18 mouse cellular contexts compared by ENCODE assay signal in the genomic region with DNA sequence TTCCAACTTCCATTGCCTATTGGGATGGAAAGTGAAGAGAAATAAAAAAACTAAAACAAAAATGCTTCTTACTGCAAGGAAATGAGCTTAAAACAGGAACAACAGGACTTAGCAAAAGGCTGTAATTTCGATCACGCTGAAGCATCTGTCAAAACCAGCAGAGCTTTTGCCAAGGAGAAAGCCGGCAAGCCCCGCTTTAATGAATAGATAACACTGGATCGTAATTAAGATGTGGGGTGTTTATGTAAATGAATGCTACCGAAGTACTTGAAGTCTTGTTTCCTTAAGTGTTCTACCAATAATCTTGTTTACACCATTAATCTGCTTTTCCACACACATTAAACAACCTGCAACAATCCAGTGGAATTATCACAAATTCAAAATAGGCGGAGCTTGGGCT. TPM values are rescaled to one million over a fixed set of nuclear protein-coding genes. Genes with fewer than 3 reads are reported as not detected.
DNase-seq lines count a peak whose midpoint lies in the region; ATAC-seq and TF ChIP-seq lines count a peak whose summit lies in the region.
"Had no signal": no experiment of that assay in that cellular context is flagged by ENCODE, and none has a peak within 500 bp of the region (broad histone marks: within the 10 kb centered on the region; RNA-seq: fewer than 3 reads in every experiment).

No protein-coding gene starts in this region.

- no peak overlapping the region for H3K9ac ChIP-seq in forebrain, embryonic 12.5 days
- H3K9ac ChIP-seq in forebrain, embryonic 11.5 days (ENCODE audit: low read length): no peak overlapping the region
- no peak overlapping the region for H3K9ac ChIP-seq in kidney, postnatal 0 days (ENCODE audit: low read depth, low read length)
- no peak overlapping the region for H3K9ac ChIP-seq in kidney, embryonic 14.5 days (ENCODE audit: low read depth, low read length)
- H3K9ac ChIP-seq in neural tube, embryonic 13.5 days: peak overlapping the region; percentile 18; the same call in 1 of the 2 replicates
- H3K9ac ChIP-seq: embryonic facial prominence, embryonic 15.5 days; limb, embryonic 12.5 days; liver, embryonic 14.5 days had no signal

- no peaks in the 10 kb centered on the region for H3K9me3 ChIP-seq in forebrain, embryonic 12.5 days
- no peaks in the 10 kb centered on the region for H3K9me3 ChIP-seq in forebrain, embryonic 11.5 days (ENCODE audit: control insufficient read depth, low read length)
- H3K9me3 ChIP-seq in kidney, postnatal 0 days (replicated peaks; ENCODE audit: low read length): no peaks in the 10 kb centered on the region
- no peaks in the 10 kb centered on the region for H3K9me3 ChIP-seq in kidney, embryonic 14.5 days (ENCODE audit: control insufficient read depth, low read length)
- H3K9me3 ChIP-seq in neural tube, embryonic 13.5 days: no peaks in the 10 kb centered on the region
- H3K9me3 ChIP-seq: embryonic facial prominence, embryonic 15.5 days; limb, embryonic 12.5 days had no signal

- ATAC-seq in forebrain, embryonic 12.5 days (ENCODE audit: low FRiP score): no peak
- ATAC-seq in forebrain, embryonic 11.5 days (replicated peaks; ENCODE audit: low FRiP score): no peak
- ATAC-seq in kidney, postnatal 0 days (replicated peaks; ENCODE audit: low FRiP score, low read depth): no peak
- ATAC-seq in kidney, embryonic 14.5 days (ENCODE audit: low FRiP score, low TSS enrichment): no peak
- ATAC-seq in neural tube, embryonic 13.5 days (ENCODE audit: low read depth): no peak
- ATAC-seq: inflammation-experienced regulatory T-cells, adult 6 months had no signal

- WGBS in forebrain, embryonic 12.5 days: 25% methylated on average over 7 of the region's 7 CpGs
- 48% methylated on average over 7 of the region's 7 CpGs for WGBS in forebrain, embryonic 11.5 days
- 61% methylated on average over 7 of the region's 7 CpGs for WGBS in kidney, postnatal 0 days
- 87% methylated on average over 7 of the region's 7 CpGs for WGBS in kidney, embryonic 14.5 days
- WGBS in neural tube, embryonic 13.5 days: 43% methylated on average over 7 of the region's 7 CpGs

- H3K36me3 ChIP-seq in forebrain, embryonic 12.5 days (replicated peaks): peaks cover 31% of the 10 kb centered on the region
- peaks cover 8% of the 10 kb centered on the region; the same call in 1 of the 2 replicates for H3K36me3 ChIP-seq in forebrain, embryonic 11.5 days (ENCODE audit: control insufficient read depth, insufficient read depth, low read length)
- peaks cover 28% of the 10 kb centered on the region for H3K36me3 ChIP-seq in kidney, postnatal 0 days (ENCODE audit: insufficient read depth, low read length)
- H3K36me3 ChIP-seq in kidney, embryonic 14.5 days (ENCODE audit: control insufficient read depth, insufficient read depth, low read length): peaks cover 62% of the 10 kb centered on the region
- peaks cover 44% of the 10 kb centered on the region for H3K36me3 ChIP-seq in neural tube, embryonic 13.5 days

- H3K4me1 ChIP-seq in forebrain, embryonic 12.5 days: peaks cover 73% of the 10 kb centered on the region
- peaks cover 26% of the 10 kb centered on the region for H3K4me1 ChIP-seq in forebrain, embryonic 11.5 days (replicated peaks; ENCODE audit: control insufficient read depth, insufficient read depth, low read length)
- peaks cover 9% of the 10 kb centered on the region; the same call in 1 of the 2 replicates for H3K4me1 ChIP-seq in kidney, postnatal 0 days (replicated peaks; ENCODE audit: insufficient read depth, low read length)
- H3K4me1 ChIP-seq in kidney, embryonic 14.5 days (ENCODE audit: control insufficient read depth, insufficient read depth, low read length): peaks cover 16% of the 10 kb centered on the region; the same call in 1 of the 2 replicates
- peaks cover 71% of the 10 kb centered on the region for H3K4me1 ChIP-seq in neural tube, embryonic 13.5 days (replicated peaks)

- no peak overlapping the region for H3K4me3 ChIP-seq in forebrain, embryonic 12.5 days (replicated peaks)
- H3K4me3 ChIP-seq in forebrain, embryonic 11.5 days (ENCODE audit: low read depth, low read length): no peak overlapping the region
- H3K4me3 ChIP-seq in kidney, postnatal 0 days (replicated peaks; ENCODE audit: low read depth, low read length): no peak overlapping the region
- no peak overlapping the region for H3K4me3 ChIP-seq in kidney, embryonic 14.5 days (ENCODE audit: low read length)
- H3K4me3 ChIP-seq in neural tube, embryonic 13.5 days: no peak overlapping the region
- H3K4me3 ChIP-seq: embryonic facial prominence, embryonic 15.5 days; left cerebral cortex, adult 2 months; limb, embryonic 12.5 days had no signal

- peaks cover 23% of the 10 kb centered on the region for H3K27me3 ChIP-seq in forebrain, embryonic 12.5 days
- H3K27me3 ChIP-seq in forebrain, embryonic 11.5 days (ENCODE audit: control insufficient read depth, insufficient read depth, low read length): no peaks in the 10 kb centered on the region; the same call in 1 of the 2 replicates
- no peaks in the 10 kb centered on the region for H3K27me3 ChIP-seq in kidney, postnatal 0 days (ENCODE audit: insufficient read depth, low read length)
- no peaks in the 10 kb centered on the region for H3K27me3 ChIP-seq in kidney, embryonic 14.5 days (ENCODE audit: control insufficient read depth, insufficient read depth, low read length)
- H3K27me3 ChIP-seq in neural tube, embryonic 13.5 days: no peaks in the 10 kb centered on the region
- H3K27me3 ChIP-seq: embryonic facial prominence, embryonic 15.5 days; limb, embryonic 12.5 days had no signal

- no peak for DNase-seq in forebrain, embryonic 11.5 days (ENCODE audit: low spot score)
- DNase-seq in kidney, postnatal 0 days (ENCODE audit: low spot score): no peak
- no peak for DNase-seq in neural tube, embryonic 10.5 days (ENCODE audit: extremely low spot score, low spot score)
- no peak for DNase-seq in gastrocnemius, postnatal 36 days
- DNase-seq in thymus, postnatal 14 days: no peak
- DNase-seq: cerebellum, adult 11 months; cerebellum, postnatal 14 days; embryo, embryonic 11 days; gastrocnemius, postnatal 10 days; kidney, postnatal 10 days had no signal

- TF ChIP-seq CTCF in kidney, postnatal 0 days (IDR thresholded peaks at IDR 0.05; ENCODE audit: low read depth): no peak

- peak overlapping the region; percentile 50 for H3K27ac ChIP-seq in forebrain, embryonic 12.5 days
- no peak overlapping the region for H3K27ac ChIP-seq in forebrain, embryonic 11.5 days (ENCODE audit: low read depth, low read length)
- no peak overlapping the region for H3K27ac ChIP-seq in kidney, postnatal 0 days
- H3K27ac ChIP-seq in kidney, embryonic 14.5 days (ENCODE audit: low read depth, low read length): no peak overlapping the region
- H3K27ac ChIP-seq in neural tube, embryonic 13.5 days (replicated peaks): peak overlapping the region; percentile 50
- H3K27ac ChIP-seq: embryonic facial prominence, embryonic 15.5 days; left cerebral cortex, adult 2 months; limb, embryonic 12.5 days; liver, embryonic 14.5 days had no signal

- intact Hi-C loops in gastrocnemius, postnatal 36 days (cut with DNase I): no loop called here

- peak overlapping the region; percentile 32 for H3K4me2 ChIP-seq in forebrain, embryonic 12.5 days
- no peak overlapping the region for H3K4me2 ChIP-seq in forebrain, embryonic 11.5 days (ENCODE audit: low read depth, low read length, severe bottlenecking)
- H3K4me2 ChIP-seq in kidney, postnatal 0 days (ENCODE audit: low read length): 0 out of 2 replicates have a peak overlapping the region, but pooled peaks have one; percentile 18
- H3K4me2 ChIP-seq in kidney, embryonic 14.5 days (replicated peaks; ENCODE audit: low read depth, low read length): no peak overlapping the region
- H3K4me2 ChIP-seq in neural tube, embryonic 13.5 days: 0 out of 2 replicates have a peak overlapping the region, but pooled peaks have one; percentile 10
- H3K4me2 ChIP-seq: embryonic facial prominence, embryonic 15.5 days; limb, embryonic 12.5 days had no signal

RNA-seq across cellular contexts. Expression of a gene that starts 28.1 kb away (rescaled TPM):
- polyA plus RNA-seq in forebrain, embryonic 12.5 days (2016; fragmentation: Nextera tagmentation; extraction: Ambion mirVana): 24.0 and 24.4 TPM in 2 replicates
- polyA plus RNA-seq in forebrain, embryonic 11.5 days (2014; fragmentation: Nextera tagmentation; extraction: Ambion mirVana): 25.1 and 26.0 TPM in 2 replicates
- 10.7 and 12.2 TPM in 2 replicates for polyA plus RNA-seq in kidney, postnatal 0 days (2015; fragmentation: Nextera tagmentation; extraction: Ambion mirVana)
- 17.9 and 28.2 TPM in 2 replicates for polyA plus RNA-seq in kidney, embryonic 14.5 days (2014; fragmentation: Nextera tagmentation; extraction: Ambion mirVana)
- 19.2 and 22.1 TPM in 2 replicates for polyA plus RNA-seq in neural tube, embryonic 13.5 days (2015; fragmentation: Nextera tagmentation; extraction: Ambion mirVana)
- total RNA-seq in gastrocnemius, postnatal 36 days (2021): 10 to 100 TPM in 1 of 2 experiments, 1 to 10 TPM in 1; 8.6 to 10.4 TPM

RNA-seq across cellular contexts. Expression of a gene that starts 48.2 kb away (rescaled TPM):
- 21.0 and 23.0 TPM in 2 replicates for polyA plus RNA-seq in forebrain, embryonic 12.5 days (2016; fragmentation: Nextera tagmentation; extraction: Ambion mirVana)
- 20.4 and 22.5 TPM in 2 replicates for polyA plus RNA-seq in forebrain, embryonic 11.5 days (2014; fragmentation: Nextera tagmentation; extraction: Ambion mirVana)
- 16.2 and 16.7 TPM in 2 replicates for polyA plus RNA-seq in kidney, postnatal 0 days (2015; fragmentation: Nextera tagmentation; extraction: Ambion mirVana)
- 18.3 and 24.5 TPM in 2 replicates for polyA plus RNA-seq in kidney, embryonic 14.5 days (2014; fragmentation: Nextera tagmentation; extraction: Ambion mirVana)
- polyA plus RNA-seq in neural tube, embryonic 13.5 days (2015; fragmentation: Nextera tagmentation; extraction: Ambion mirVana): 15.3 and 20.6 TPM in 2 replicates
- 1 to 10 TPM; 1.5 to 2.9 TPM for total RNA-seq in gastrocnemius, postnatal 36 days (2021)

Comparison
In these comparisons a context has a peak if more than half of its experiments do, and no peak if none do; other contexts are left out.
1. H3K27ac ChIP-seq: peak in forebrain, embryonic 12.5 days (single experiment) and neural tube, embryonic 13.5 days (single experiment); none in forebrain, embryonic 11.5 days (single experiment), kidney, postnatal 0 days (single experiment) and kidney, embryonic 14.5 days (single experiment).
2. H3K4me2 ChIP-seq: peak in forebrain, embryonic 12.5 days (single experiment), kidney, postnatal 0 days (single experiment) and neural tube, embryonic 13.5 days (single experiment); none in forebrain, embryonic 11.5 days (single experiment) and kidney, embryonic 14.5 days (single experiment).